Mouse (Mus musculus): ENCODE results near the gene Eif2d. TPM values are rescaled to one million over a fixed set of nuclear protein-coding genes. Genes with fewer than 3 reads are reported as not detected.

The Eif2d gene
- polyA plus RNA-seq, 1 experiment from 2014 or later, result 63.6 TPM

DNA sequence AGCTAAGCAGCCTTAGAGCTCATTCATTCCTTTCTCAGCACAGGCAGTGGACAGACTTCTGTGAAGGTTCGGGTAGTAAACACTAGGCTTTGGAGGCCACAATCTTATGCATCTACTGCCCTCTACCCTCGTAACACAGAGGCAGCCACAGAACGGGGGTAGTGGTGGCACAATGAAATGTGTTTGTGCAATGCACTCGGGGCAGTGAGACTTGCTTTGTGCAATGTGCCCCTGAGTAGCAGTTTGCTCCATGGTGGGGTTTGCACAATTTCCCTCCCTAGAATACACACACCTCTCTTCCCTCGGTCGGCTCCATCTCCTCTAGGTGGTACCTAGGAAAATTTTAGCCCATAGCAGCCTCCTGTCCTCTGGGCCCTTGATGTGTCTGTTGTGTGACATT, 34.0 kb downstream of the Eif2d start:
- no peaks in the 10 kb centered on the region for H3K36me3 ChIP-seq (ENCODE audit: control insufficient read depth, insufficient read depth, low read length)
- no peak overlapping the region for H3K27ac ChIP-seq (ENCODE audit: low read length)
- ATAC-seq (ENCODE audit: low read depth), result no peak
- 0 out of 2 replicates have a peak, but pooled peaks cover 2% of the 10 kb centered on the region for H3K4me1 ChIP-seq (replicated peaks; ENCODE audit: control insufficient read depth, insufficient read depth, low read length)
- H3K27me3 ChIP-seq (ENCODE audit: control insufficient read depth, insufficient read depth, low read depth, low read length), result no peaks in the 10 kb centered on the region
- 77% methylated on average over 6 of the region's 6 CpGs for WGBS
- no peak overlapping the region for H3K4me2 ChIP-seq (ENCODE audit: low read depth, low read length)
- no peaks in the 10 kb centered on the region for H3K9me3 ChIP-seq (ENCODE audit: control insufficient read depth, low read length)
- H3K9ac ChIP-seq (ENCODE audit: low read length), result no peak overlapping the region
- H3K4me3 ChIP-seq (ENCODE audit: low read length), result no peak overlapping the region

DNA sequence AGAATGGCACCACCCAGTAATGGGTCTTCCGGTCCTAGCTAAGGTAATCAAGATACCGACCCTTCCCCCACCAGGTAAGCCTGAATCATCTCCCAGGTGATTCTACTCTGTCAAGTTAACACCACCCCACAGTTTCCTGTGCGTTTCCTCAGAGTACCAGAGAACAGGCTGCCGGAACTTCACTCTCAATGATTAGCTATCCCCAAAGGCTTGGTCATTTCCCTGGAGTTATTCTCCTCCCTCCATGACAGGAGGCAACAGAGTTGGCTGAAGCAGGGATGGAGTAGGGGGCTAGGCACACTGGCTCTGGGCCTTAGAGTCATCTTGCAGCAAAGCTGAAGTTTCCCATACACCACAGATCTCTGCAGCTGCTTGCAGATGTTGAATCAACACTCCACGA, 34.9 kb downstream of the Eif2d start:
- H3K27me3 ChIP-seq (ENCODE audit: control insufficient read depth, insufficient read depth, low read depth, low read length), result no peaks in the 10 kb centered on the region
- 0 out of 2 replicates have a peak, but pooled peaks cover 2% of the 10 kb centered on the region for H3K4me1 ChIP-seq (replicated peaks; ENCODE audit: control insufficient read depth, insufficient read depth, low read length)
- no peak for ATAC-seq (ENCODE audit: low read depth)
- no peaks in the 10 kb centered on the region for H3K36me3 ChIP-seq (ENCODE audit: control insufficient read depth, insufficient read depth, low read length)
- no peak overlapping the region for H3K9ac ChIP-seq (ENCODE audit: low read length)
- 75% methylated on average over 5 of the region's 5 CpGs for WGBS
- no peak overlapping the region for H3K4me3 ChIP-seq (ENCODE audit: low read length)
- H3K4me2 ChIP-seq (ENCODE audit: low read depth, low read length), result no peak overlapping the region
- H3K9me3 ChIP-seq (ENCODE audit: control insufficient read depth, low read length), result no peaks in the 10 kb centered on the region
- H3K27ac ChIP-seq (ENCODE audit: low read length), result no peak overlapping the region

- no peak overlapping the region for H3K4me3 ChIP-seq (ENCODE audit: low read length)
- no peak overlapping the region for H3K9ac ChIP-seq (ENCODE audit: low read length)
- H3K4me1 ChIP-seq (replicated peaks; ENCODE audit: control insufficient read depth, insufficient read depth, low read length), result 0 out of 2 replicates have a peak, but pooled peaks cover 2% of the 10 kb centered on the region
- 80% methylated on average over 5 of the region's 5 CpGs for WGBS
- no peaks in the 10 kb centered on the region for H3K36me3 ChIP-seq (ENCODE audit: control insufficient read depth, insufficient read depth, low read length)
- H3K9me3 ChIP-seq (ENCODE audit: control insufficient read depth, low read length), result no peaks in the 10 kb centered on the region
- H3K4me2 ChIP-seq (ENCODE audit: low read depth, low read length), result no peak overlapping the region
- no peak for ATAC-seq (ENCODE audit: low read depth)
- H3K27ac ChIP-seq (ENCODE audit: low read length), result no peak overlapping the region
- no peaks in the 10 kb centered on the region for H3K27me3 ChIP-seq (ENCODE audit: control insufficient read depth, insufficient read depth, low read depth, low read length)
Observed at GRCm38 (mm10) chr1:131188655-131189054, 35.7 kb downstream of the Eif2d start.

- no peak; the same call in 1 of the 2 replicates for ATAC-seq (ENCODE audit: low read depth)
- Histone ChIP-seq H3K4me3 (ENCODE audit: low read length) (no peak overlapping the region), H3K27ac (ENCODE audit: low read length) (no peak overlapping the region), H3K9me3 (ENCODE audit: control insufficient read depth, low read length) (no peaks in the 10 kb centered on the region), H3K9ac (ENCODE audit: low read length) (no peak overlapping the region), H3K27me3 (ENCODE audit: control insufficient read depth, insufficient read depth, low read depth, low read length) (no peaks in the 10 kb centered on the region), H3K4me2 (ENCODE audit: low read depth, low read length) (no peak overlapping the region), H3K4me1 (replicated peaks; ENCODE audit: control insufficient read depth, insufficient read depth, low read length) (no peaks in the 10 kb centered on the region), H3K36me3 (ENCODE audit: control insufficient read depth, insufficient read depth, low read length) (no peaks in the 10 kb centered on the region)
- 34% methylated on average over 3 of the region's 3 CpGs for WGBS
Observed at GRCm38 (mm10) chr1:131193746-131194145, 40.8 kb downstream of the Eif2d start.

DNA sequence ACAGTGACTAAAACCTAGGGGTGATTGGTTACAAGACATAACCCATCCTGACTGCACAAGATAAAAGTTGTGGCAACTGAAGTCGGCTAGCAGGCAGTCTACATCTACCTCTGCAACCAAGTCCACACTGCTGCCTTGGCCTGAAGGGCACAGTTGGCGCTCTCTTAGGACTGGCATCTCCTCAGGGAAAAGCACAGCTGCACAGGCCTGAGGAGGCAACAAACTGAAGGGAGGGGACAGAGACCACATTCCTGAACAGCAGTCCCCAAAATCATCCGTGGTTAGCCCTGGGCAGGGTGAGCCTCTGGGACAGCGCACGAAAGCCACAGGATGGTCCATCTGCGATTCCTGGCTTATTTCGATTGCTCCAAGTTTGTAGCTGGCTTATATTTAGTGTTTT, 42.7 kb downstream of the Eif2d start:
- Histone ChIP-seq H3K4me2 (ENCODE audit: low read depth, low read length) (no peak overlapping the region), H3K36me3 (ENCODE audit: control insufficient read depth, insufficient read depth, low read length) (no peaks in the 10 kb centered on the region), H3K4me1 (replicated peaks; ENCODE audit: control insufficient read depth, insufficient read depth, low read length) (peaks cover 4% of the 10 kb centered on the region), H3K9ac (ENCODE audit: low read length) (no peak overlapping the region), H3K4me3 (ENCODE audit: low read length) (no peak overlapping the region), H3K27me3 (ENCODE audit: control insufficient read depth, insufficient read depth, low read depth, low read length) (no peaks in the 10 kb centered on the region), H3K9me3 (ENCODE audit: control insufficient read depth, low read length) (no peaks in the 10 kb centered on the region), H3K27ac (ENCODE audit: low read length) (no peak overlapping the region)
- WGBS, result 75% methylated on average over 7 of the region's 7 CpGs
- no peak for ATAC-seq (ENCODE audit: low read depth)

DNA sequence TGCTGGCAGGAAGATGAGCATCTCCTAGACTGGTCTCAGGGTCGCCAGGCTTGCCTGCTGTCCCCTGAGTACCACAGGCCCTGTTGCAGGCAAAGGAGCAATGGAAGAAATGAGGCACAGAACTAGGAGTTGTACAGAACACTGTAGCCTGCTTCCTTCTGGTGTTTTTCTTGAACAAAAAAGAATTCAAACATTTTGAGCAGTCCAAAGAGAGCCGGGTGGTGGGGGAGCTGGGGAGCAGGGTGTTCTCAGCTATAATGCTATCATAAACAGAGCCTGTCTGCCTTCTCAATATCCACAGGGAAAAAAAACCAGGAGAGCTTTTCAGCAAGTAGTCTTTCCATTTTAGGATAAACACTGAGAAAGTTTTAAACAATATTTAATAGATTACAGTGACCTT, 43.1 kb downstream of the Eif2d start:
- Histone ChIP-seq H3K27me3 (ENCODE audit: control insufficient read depth, insufficient read depth, low read depth, low read length) (no peaks in the 10 kb centered on the region), H3K27ac (ENCODE audit: low read length) (no peak overlapping the region), H3K4me2 (ENCODE audit: low read depth, low read length) (no peak overlapping the region), H3K9me3 (ENCODE audit: control insufficient read depth, low read length) (no peaks in the 10 kb centered on the region), H3K36me3 (ENCODE audit: control insufficient read depth, insufficient read depth, low read length) (no peaks in the 10 kb centered on the region), H3K4me3 (ENCODE audit: low read length) (no peak overlapping the region), H3K9ac (ENCODE audit: low read length) (no peak overlapping the region), H3K4me1 (replicated peaks; ENCODE audit: control insufficient read depth, insufficient read depth, low read length) (peaks cover 9% of the 10 kb centered on the region)
- no peak for ATAC-seq (ENCODE audit: low read depth)
- WGBS, result 38% methylated on average over 2 of the region's 2 CpGs

- peaks cover 10% of the 10 kb centered on the region for H3K4me1 ChIP-seq (replicated peaks; ENCODE audit: control insufficient read depth, insufficient read depth, low read length)
- 77% methylated on average over 9 of the region's 9 CpGs for WGBS
- no peaks in the 10 kb centered on the region for H3K9me3 ChIP-seq (ENCODE audit: control insufficient read depth, low read length)
- no peak for ATAC-seq (ENCODE audit: low read depth)
- no peaks in the 10 kb centered on the region for H3K36me3 ChIP-seq (ENCODE audit: control insufficient read depth, insufficient read depth, low read length)
- no peak overlapping the region for H3K27ac ChIP-seq (ENCODE audit: low read length)
- H3K4me3 ChIP-seq (ENCODE audit: low read length), result no peak overlapping the region
- H3K9ac ChIP-seq (ENCODE audit: low read length), result no peak overlapping the region
- no peaks in the 10 kb centered on the region for H3K27me3 ChIP-seq (ENCODE audit: control insufficient read depth, insufficient read depth, low read depth, low read length)
- H3K4me2 ChIP-seq (ENCODE audit: low read depth, low read length), result no peak overlapping the region
Observed at GRCm38 (mm10) chr1:131198417-131198960, 45.5 kb downstream of the Eif2d start.

DNA sequence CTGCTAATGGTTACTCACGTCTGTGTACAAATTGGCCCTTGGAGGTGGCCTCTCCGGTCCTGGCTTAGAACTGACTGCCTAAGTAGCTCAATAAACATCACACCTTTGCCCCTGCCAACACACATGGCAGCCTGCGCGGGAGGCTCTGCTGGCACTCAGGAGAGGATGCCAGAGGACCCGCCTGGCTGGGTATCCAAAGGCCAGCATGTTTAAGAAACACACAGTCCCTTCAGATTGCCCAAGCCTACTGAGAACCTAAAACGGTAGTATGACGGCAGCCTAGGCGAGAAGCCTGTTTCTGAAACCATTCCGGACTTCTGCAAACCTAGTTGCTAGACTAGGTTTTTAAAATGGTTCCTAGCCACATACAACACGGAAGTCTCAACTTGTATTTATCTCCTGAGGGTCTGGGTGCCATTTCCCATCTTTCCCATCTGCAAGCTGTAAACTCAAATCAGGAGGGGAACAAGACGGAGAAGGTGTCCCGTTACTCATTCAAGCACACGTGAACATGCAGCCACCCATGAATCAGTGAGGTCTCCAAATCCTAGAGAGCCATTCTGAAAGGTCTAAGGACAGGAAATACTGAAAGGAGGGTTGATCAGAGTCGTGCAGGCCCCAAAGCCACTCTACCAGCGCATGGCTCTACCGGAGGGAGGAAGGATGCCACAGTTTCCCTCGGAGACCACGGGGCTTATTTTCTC, 46.3 kb downstream of the Eif2d start:
- ATAC-seq (ENCODE audit: low read depth), result no peak
- 68% methylated on average over 18 of the region's 18 CpGs for WGBS
- H3K9ac ChIP-seq (ENCODE audit: low read length), result no peak overlapping the region
- H3K27ac ChIP-seq (ENCODE audit: low read length), result no peak overlapping the region
- H3K4me1 ChIP-seq (replicated peaks; ENCODE audit: control insufficient read depth, insufficient read depth, low read length), result peaks cover 10% of the 10 kb centered on the region
- H3K4me2 ChIP-seq (ENCODE audit: low read depth, low read length), result no peak overlapping the region
- H3K27me3 ChIP-seq (ENCODE audit: control insufficient read depth, insufficient read depth, low read depth, low read length), result no peaks in the 10 kb centered on the region
- H3K4me3 ChIP-seq (ENCODE audit: low read length), result no peak overlapping the region
- no peaks in the 10 kb centered on the region for H3K36me3 ChIP-seq (ENCODE audit: control insufficient read depth, insufficient read depth, low read length)
- no peaks in the 10 kb centered on the region for H3K9me3 ChIP-seq (ENCODE audit: control insufficient read depth, low read length)

DNA sequence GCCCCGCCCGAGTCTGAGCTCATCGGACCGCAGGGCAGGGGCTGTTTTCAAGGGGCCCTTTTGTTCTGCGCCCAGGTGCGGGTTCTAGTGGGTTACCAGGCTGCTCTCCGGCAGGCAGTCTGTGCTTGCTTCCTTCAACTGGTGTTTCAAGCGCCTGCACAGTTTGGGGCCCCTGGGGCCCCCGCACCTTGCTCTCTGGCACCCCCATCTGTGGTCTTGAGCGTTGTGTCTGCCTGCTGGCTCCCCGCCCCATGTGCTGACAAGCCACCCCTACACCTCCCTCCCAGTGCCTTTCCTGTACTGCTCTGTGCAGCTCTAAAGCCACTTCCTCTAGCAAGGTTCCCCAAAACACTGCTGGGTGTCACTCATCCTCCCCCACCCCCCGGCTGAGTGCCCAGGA, 47.0 kb downstream of the Eif2d start:
- H3K9ac ChIP-seq (ENCODE audit: low read length), result no peak overlapping the region
- peaks cover 10% of the 10 kb centered on the region for H3K4me1 ChIP-seq (replicated peaks; ENCODE audit: control insufficient read depth, insufficient read depth, low read length)
- H3K9me3 ChIP-seq (ENCODE audit: control insufficient read depth, low read length), result no peaks in the 10 kb centered on the region
- H3K4me3 ChIP-seq (ENCODE audit: low read length), result no peak overlapping the region
- no peaks in the 10 kb centered on the region for H3K27me3 ChIP-seq (ENCODE audit: control insufficient read depth, insufficient read depth, low read depth, low read length)
- H3K36me3 ChIP-seq (ENCODE audit: control insufficient read depth, insufficient read depth, low read length), result no peaks in the 10 kb centered on the region
- no peak overlapping the region for H3K4me2 ChIP-seq (ENCODE audit: low read depth, low read length)
- peak overlapping the region; percentile 2; the same call in 1 of the 2 replicates for H3K27ac ChIP-seq (ENCODE audit: low read length)
- 49% methylated on average over 12 of the region's 12 CpGs for WGBS
- peak; percentile 62 for ATAC-seq (ENCODE audit: low read depth)
